In the genomic region with DNA sequence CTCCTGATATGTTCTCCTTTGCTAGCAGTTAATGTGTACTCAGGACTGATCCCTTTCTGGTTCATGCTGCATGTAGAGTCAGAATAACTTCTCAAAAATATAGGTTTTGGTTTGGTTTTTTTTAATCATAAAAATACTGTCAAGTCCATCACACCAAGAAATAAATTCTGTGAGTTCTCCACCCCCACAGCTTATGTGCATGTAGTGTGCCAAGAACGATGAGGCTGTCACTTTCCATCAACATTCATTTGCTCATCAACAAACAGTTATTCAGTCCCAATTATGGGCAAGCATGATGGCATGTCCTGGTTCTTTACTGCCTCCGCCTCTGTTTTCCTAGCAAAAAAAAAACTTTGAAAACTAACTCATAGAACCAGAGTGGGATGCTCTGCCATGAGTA, we compare ENCODE assay signal across 27 mouse cellular contexts. TPM values are rescaled to one million over a fixed set of nuclear protein-coding genes. Genes with fewer than 3 reads are reported as not detected.
DNase-seq lines count a peak whose midpoint lies in the region; ATAC-seq and TF ChIP-seq lines count a peak whose summit lies in the region.
"Had no signal": no experiment of that assay in that cellular context is flagged by ENCODE, and none has a peak within 500 bp of the region (broad histone marks: within the 10 kb centered on the region; RNA-seq: fewer than 3 reads in every experiment).

No protein-coding gene starts in this region.

- no peak for ATAC-seq in liver, postnatal 0 days
- ATAC-seq in liver, embryonic 12.5 days = no peak
- ATAC-seq: forebrain, embryonic 16.5 days; hindbrain, postnatal 0 days; intestine, embryonic 15.5 days; lung, postnatal 0 days; midbrain, embryonic 13.5 days had no signal

- H3K27me3 ChIP-seq in liver, postnatal 0 days (ENCODE audit: insufficient read depth, low read length) = no peaks in the 10 kb centered on the region
- peaks cover 23% of the 10 kb centered on the region for H3K27me3 ChIP-seq in liver, embryonic 12.5 days (replicated peaks)
- no peaks in the 10 kb centered on the region for H3K27me3 ChIP-seq in heart, embryonic 10.5 days (ENCODE audit: insufficient read depth, poor library complexity, severe bottlenecking)
- H3K27me3 ChIP-seq: hindbrain, embryonic 12.5 days; intestine, embryonic 15.5 days; limb, embryonic 13.5 days; midbrain, embryonic 13.5 days; neural tube, embryonic 13.5 days had no signal

- no peaks in the 10 kb centered on the region for H3K36me3 ChIP-seq in liver, postnatal 0 days (replicated peaks; ENCODE audit: insufficient read depth, low read length)
- no peaks in the 10 kb centered on the region for H3K36me3 ChIP-seq in liver, embryonic 12.5 days
- no peaks in the 10 kb centered on the region for H3K36me3 ChIP-seq in heart, embryonic 10.5 days
- H3K36me3 ChIP-seq: hindbrain, embryonic 12.5 days; intestine, embryonic 15.5 days; limb, embryonic 13.5 days; midbrain, embryonic 13.5 days; neural tube, embryonic 13.5 days had no signal

- H3K4me1 ChIP-seq in liver, postnatal 0 days (ENCODE audit: insufficient read depth) = no peaks in the 10 kb centered on the region; the same call in 1 of the 2 replicates
- H3K4me1 ChIP-seq in liver, embryonic 12.5 days = peaks cover 12% of the 10 kb centered on the region
- H3K4me1 ChIP-seq in heart, embryonic 10.5 days = 0 out of 2 replicates have a peak, but pooled peaks cover 5% of the 10 kb centered on the region

- H3K27ac ChIP-seq in liver, postnatal 0 days (ENCODE audit: low read depth) = peak overlapping the region; percentile 68
- no peak overlapping the region for H3K27ac ChIP-seq in liver, embryonic 12.5 days
- no peak overlapping the region for H3K27ac ChIP-seq in heart, embryonic 10.5 days
- H3K27ac ChIP-seq: hindbrain, embryonic 12.5 days; hindbrain, postnatal 0 days; intestine, embryonic 15.5 days; limb, embryonic 13.5 days; midbrain, embryonic 13.5 days; neural tube, embryonic 13.5 days had no signal

- WGBS in liver, postnatal 0 days (ENCODE audit: insufficient replicate concordance) = 71% methylated on average over 2 of the region's 2 CpGs
- 68% methylated on average over 2 of the region's 2 CpGs for WGBS in liver, embryonic 12.5 days (ENCODE audit: insufficient replicate concordance)
- 81% methylated on average over 2 of the region's 2 CpGs for WGBS in heart, embryonic 10.5 days

- no peak overlapping the region for H3K4me2 ChIP-seq in liver, postnatal 0 days (ENCODE audit: low read depth, low read length)
- no peak overlapping the region for H3K4me2 ChIP-seq in liver, embryonic 12.5 days
- H3K4me2 ChIP-seq: hindbrain, embryonic 12.5 days; intestine, embryonic 15.5 days; limb, embryonic 13.5 days; liver, embryonic 11.5 days; midbrain, embryonic 13.5 days; neural tube, embryonic 13.5 days had no signal

- H3K9ac ChIP-seq in liver, postnatal 0 days (replicated peaks) = no peak overlapping the region
- no peak overlapping the region for H3K9ac ChIP-seq in liver, embryonic 12.5 days
- H3K9ac ChIP-seq: hindbrain, embryonic 12.5 days; intestine, embryonic 15.5 days; limb, embryonic 13.5 days; midbrain, embryonic 13.5 days; neural tube, embryonic 13.5 days had no signal

- peak; percentile 19 for DNase-seq in heart, adult 11 months
- no peak for DNase-seq in heart, postnatal 25 days (ENCODE audit: low spot score)
- no peak for DNase-seq in liver, postnatal 0 days
- peak; percentile 32 to 51 for DNase-seq in layer of hippocampus, adult 8-10 months (ENCODE audit: low spot score in 2 of 2)
- DNase-seq in gastrocnemius, postnatal 36 days = no peak
- DNase-seq in heart, embryonic 10.5 days (ENCODE audit: low spot score) = no peak
- DNase-seq: adrenal gland, postnatal 14 days; cerebellum, adult 18-20 months; cerebellum, postnatal 10 days; heart, postnatal 14 days; kidney, adult 2 months; kidney, postnatal 36 days; lung, postnatal 4 days; thymus, adult 2 months; thymus, postnatal 36 days had no signal

- intact Hi-C loops in heart, postnatal 25 days (cut with DNase I) = no loop called here
- intact Hi-C loops in gastrocnemius, postnatal 36 days (cut with DNase I) = no loop called here

- H3K9me3 ChIP-seq in liver, postnatal 0 days (ENCODE audit: low read length) = no peaks in the 10 kb centered on the region
- H3K9me3 ChIP-seq in liver, embryonic 12.5 days (replicated peaks) = no peaks in the 10 kb centered on the region
- H3K9me3 ChIP-seq in heart, embryonic 10.5 days = no peaks in the 10 kb centered on the region
- H3K9me3 ChIP-seq: hindbrain, embryonic 12.5 days; intestine, embryonic 15.5 days; limb, embryonic 13.5 days; midbrain, embryonic 13.5 days; neural tube, embryonic 13.5 days had no signal

- H3K4me3 ChIP-seq in liver, postnatal 0 days (ENCODE audit: low read depth, low read length) = no peak overlapping the region
- H3K4me3 ChIP-seq in liver, embryonic 12.5 days = no peak overlapping the region
- H3K4me3 ChIP-seq in heart, embryonic 10.5 days = no peak overlapping the region
- H3K4me3 ChIP-seq: erythroblast, embryonic 14.5 days; hindbrain, embryonic 12.5 days; intestine, embryonic 15.5 days; limb, embryonic 13.5 days; midbrain, embryonic 13.5 days; neural tube, embryonic 13.5 days had no signal

- TF ChIP-seq EP300 in liver, postnatal 0 days (IDR thresholded peaks at IDR 0.05; ENCODE audit: low read depth) = no peak

- no peak for TF ChIP-seq CTCF in liver, postnatal 0 days (IDR thresholded peaks at IDR 0.05; ENCODE audit: low read depth)

RNA-seq across cellular contexts. Expression of a gene that starts 3.9 kb away (rescaled TPM):
- 1 to 10 TPM; 3.2 to 3.7 TPM for total RNA-seq in heart, postnatal 25 days (2021)
- 190 and 195 TPM in 2 replicates for polyA plus RNA-seq in liver, postnatal 0 days (2015; fragmentation: Nextera tagmentation; extraction: Ambion mirVana)
- polyA plus RNA-seq in liver, embryonic 12.5 days (2016; fragmentation: Nextera tagmentation; extraction: Ambion mirVana) = 23.5 and 24.9 TPM in 2 replicates
- total RNA-seq in layer of hippocampus, adult 8-10 months (2022) = 1 to 10 TPM; 4.3 to 8.3 (median 5.4) TPM
- total RNA-seq in gastrocnemius, postnatal 36 days (2021) = 1 to 10 TPM; 2.2 to 4.3 TPM
- 4.2 and 15.0 TPM in 2 replicates for polyA plus RNA-seq in heart, embryonic 10.5 days (2016; fragmentation: Nextera tagmentation; extraction: Ambion mirVana)
- total RNA-seq: common myeloid progenitor, adult 5-6 weeks had no signal
- polyA plus RNA-seq: erythroblast, embryonic 14.5 days had no signal

RNA-seq across cellular contexts. Expression of a gene that starts 18.3 kb away (rescaled TPM):
- total RNA-seq in heart, postnatal 25 days (2021) = 10 to 100 TPM; 29.9 to 35.5 TPM
- polyA plus RNA-seq in liver, postnatal 0 days (2015; fragmentation: Nextera tagmentation; extraction: Ambion mirVana) = 6.8 and 6.9 TPM in 2 replicates
- 24.1 and 25.4 TPM in 2 replicates for polyA plus RNA-seq in liver, embryonic 12.5 days (2016; fragmentation: Nextera tagmentation; extraction: Ambion mirVana)
- total RNA-seq in layer of hippocampus, adult 8-10 months (2022) = 100 to 1,000 TPM in 1 of 4 experiments, 10 to 100 TPM in 3; 81.4 to 100 (median 91.3) TPM
- 10 to 100 TPM; 25.0 to 26.4 TPM for total RNA-seq in gastrocnemius, postnatal 36 days (2021)
- 23.9 and 29.8 TPM in 2 replicates for polyA plus RNA-seq in heart, embryonic 10.5 days (2016; fragmentation: Nextera tagmentation; extraction: Ambion mirVana)

Comparison
In these comparisons a context has a peak if more than half of its experiments do, and no peak if none do; other contexts are left out.
1. DNase-seq: peak in heart, adult 11 months (single experiment) and layer of hippocampus, adult 8-10 months (2 of 2); none in heart, postnatal 25 days (single experiment), liver, postnatal 0 days (single experiment), gastrocnemius, postnatal 36 days (0 of 2) and heart, embryonic 10.5 days (single experiment).